Mouse (Mus musculus) T-helper 2 cell (primary cell): ENCODE results near the gene Dctn3.

Experiments
- in situ Hi-C: fragments of 300-600 bp; cut with MboI, MseI; formaldehyde crosslinking; loops from one replicate; pipeline ENCODE4 v1.15.1; 2025; ENCODE audit warnings: high pct_unique_total_duplicates

Dctn3 gene

DNA sequence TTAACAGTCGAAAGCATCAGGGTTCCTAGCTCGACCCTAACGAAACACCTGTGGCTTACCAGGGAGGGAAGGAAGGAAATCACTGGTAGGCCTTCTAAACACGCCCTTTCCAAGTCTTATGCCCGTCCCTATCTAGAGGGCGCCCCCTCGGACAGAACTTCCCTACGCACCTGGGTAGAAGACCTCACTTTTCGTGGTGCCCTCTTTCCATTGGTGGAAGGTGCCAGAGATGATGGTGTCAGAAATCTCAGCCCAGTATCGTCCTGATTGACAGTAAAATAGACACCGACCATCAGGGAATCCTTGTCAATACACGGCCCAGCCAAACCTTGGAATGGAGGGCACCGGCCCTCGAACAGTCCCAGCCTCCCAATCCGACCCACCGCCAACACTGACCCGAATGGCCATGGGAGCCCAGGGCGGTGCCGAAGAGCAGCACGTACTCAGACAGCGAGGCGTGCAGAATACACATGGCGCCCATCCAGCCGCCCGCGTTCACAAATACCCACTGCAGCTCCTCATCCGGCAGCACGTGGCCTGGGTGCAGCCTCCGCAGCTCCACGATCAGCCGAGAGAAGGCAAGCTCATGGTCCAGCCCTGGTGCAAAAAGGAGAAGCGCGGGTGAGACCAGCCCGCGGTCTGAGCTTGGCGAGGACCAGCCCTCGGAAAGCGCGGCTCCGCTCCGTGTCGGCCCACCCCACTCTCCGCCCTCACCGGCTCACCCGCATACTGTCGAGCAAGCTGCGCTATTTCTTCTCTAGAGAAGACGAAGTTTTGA, 17.6 kb upstream of the Dctn3 start:
- in situ Hi-C loops, result loop anchor here (25.0 kb wide), 1 partner anchor 1028 kb away; the partner anchor contains the start of genes Aptx and Dnaja1

DNA sequence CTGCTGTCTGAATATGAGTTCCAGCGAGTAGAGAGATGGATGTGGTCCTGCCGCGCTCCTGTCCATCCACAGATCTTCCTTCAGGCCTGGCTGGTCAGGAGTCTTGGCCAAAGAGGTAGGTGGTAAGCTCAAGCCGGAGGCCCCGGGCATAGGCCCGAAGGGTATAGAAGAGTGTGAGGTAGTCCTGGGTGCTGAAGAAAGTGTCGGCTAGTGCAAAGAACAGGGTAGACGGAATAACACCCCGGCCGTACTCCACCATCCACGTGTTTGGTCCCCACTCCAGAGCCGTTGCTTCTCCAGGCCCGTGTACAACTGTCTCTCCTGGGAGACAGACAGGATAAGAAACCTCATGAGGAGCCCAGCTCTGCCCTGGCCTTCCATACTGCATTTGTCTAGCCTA, 16.3 kb upstream of the Dctn3 start:
- in situ Hi-C loops, result loop anchor here (25.0 kb wide), 1 partner anchor 1027 kb away; the partner anchor contains the start of genes Aptx and Dnaja1

DNA sequence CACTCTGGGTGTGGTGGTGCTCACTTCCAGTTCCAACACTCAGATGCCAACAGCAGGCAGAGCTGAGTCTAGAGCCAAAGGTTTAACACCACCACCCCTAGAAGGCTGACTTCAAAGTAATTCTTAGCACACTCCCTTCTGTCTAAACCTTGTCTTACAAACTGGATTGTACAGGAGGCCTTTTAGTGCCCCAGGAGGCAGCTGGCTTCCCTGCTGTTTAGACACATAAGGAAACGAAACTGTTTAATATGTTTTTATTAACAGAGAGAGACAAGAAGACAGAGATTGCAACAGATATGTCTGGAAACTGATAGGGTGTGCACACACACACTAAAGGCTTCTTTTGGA, 15.3 kb upstream of the Dctn3 start:
- in situ Hi-C loops, result loop anchor here (25.0 kb wide), 1 partner anchor 1026 kb away; the partner anchor contains the start of genes Aptx and Dnaja1

DNA sequence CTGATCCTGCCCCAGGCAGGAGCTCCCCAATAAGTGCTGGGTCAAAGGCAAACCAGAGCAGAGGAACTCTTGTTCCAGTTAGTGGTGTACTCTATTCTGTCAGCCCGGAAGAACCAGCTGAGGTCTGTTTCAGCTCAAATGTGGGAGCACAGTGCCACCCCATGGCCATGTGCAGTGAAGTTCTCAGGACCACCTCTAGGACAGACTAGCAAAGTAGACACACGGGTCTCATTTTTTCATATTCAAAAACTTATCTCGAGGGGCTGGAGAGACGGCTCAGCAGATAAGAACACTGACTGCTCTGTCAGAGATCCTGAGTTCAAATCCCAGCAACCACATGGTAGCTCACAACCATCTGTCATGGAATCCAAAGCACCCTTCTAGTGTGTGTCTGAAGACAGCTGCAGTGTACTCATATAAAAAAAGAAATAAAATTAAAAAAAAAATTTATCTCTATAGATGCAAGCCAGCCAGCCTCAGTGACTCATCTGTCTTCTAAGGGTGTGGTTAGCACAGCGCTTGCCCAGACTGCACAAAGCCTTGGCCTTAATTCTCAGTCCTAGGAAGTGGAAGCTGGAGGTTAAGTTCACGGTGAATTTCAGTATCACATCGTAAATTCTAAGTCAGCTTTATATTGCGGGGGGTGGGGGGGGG, 14.8 kb upstream of the Dctn3 start:
- in situ Hi-C loops, result loop anchor here (25.0 kb wide), 1 partner anchor 1025 kb away; the partner anchor contains the start of genes Aptx and Dnaja1

DNA sequence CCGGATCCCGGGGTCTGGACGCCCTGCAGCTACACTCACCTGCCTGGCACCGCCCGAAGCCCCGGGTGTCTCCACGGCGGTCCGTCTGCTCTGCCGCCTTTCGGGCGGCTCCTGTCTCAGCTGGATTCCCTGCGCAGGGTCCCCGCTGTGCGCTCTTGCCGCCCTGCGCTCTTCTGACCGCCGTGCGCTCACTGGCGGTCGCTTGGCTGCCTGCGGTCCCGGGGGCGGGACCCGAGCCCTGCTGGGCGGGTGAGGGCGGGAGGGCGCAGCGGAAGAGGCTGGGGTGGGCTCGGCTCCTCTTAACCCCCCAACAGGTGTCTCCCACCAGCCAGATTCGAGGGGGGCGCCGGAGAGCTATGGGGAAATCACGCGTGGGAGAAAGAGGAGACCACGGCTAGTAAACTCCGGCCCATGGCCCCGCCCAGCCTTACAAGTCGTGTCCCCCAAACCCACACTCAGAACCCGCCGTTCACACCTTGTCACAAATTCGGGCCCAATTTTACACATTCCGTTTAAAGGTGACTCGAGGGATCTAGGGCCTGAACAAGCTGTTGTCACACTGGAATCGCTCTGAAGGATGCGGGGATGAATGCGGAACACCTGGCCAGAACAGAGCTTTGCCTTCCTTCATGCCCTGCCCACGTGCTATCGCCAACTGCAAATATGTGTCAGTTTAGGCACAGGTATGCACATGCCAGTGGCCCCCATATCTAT, 8.2 kb upstream of the Dctn3 start, which contains the start of gene Arid3c:
Arid3c (minus strand) TSS at position 91 of the 714 bp plus-strand sequence.
- in situ Hi-C loops, result loop anchor here (25.0 kb wide), 1 partner anchor 1019 kb away; the partner anchor contains the start of genes Aptx and Dnaja1

DNA sequence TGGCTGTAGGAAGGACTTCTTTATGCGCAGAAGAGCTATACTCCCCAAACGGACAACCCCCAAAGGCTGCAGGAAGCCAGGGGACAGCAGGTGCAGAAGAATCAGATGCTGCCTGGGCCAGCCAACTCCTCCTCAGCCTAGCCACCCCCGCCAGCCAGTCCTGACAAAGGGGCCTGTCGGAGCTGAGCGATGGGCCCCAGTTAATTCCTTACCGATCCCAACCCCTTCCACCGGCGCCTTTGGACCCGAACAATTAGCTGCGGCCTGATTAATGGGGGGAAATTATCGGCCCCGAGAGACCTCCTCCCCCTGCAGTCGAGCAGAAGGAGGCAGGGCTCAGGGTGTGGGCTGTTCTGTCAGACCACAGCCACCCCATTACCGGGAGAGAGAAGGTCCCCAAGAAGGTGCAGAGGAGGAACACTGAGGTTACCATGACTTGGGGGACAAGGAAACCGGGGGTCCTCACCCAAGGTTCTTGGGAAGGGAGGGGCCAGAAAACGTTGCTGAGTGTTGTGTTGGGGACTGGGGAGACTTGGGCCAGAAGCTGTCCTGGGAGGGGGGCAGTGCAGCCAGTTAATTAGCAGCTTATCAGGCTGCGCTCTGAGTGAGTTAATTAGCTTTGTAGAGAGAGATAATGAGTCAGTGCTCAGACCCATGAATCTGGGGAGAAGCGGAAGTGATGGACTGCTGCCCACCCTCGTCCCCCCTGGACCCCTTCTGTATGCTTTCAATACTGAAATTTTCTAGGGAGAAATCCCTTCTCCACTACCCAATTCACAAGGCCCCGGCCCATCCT, 4.1 kb upstream of the Dctn3 start:
- in situ Hi-C loops, result loop anchor here (5.0 to 25.0 kb wide), 2 partner anchors 1015 to 1320 kb away; partner anchors contain the start of genes Aptx, Dnaja1 and Fam214b

DNA sequence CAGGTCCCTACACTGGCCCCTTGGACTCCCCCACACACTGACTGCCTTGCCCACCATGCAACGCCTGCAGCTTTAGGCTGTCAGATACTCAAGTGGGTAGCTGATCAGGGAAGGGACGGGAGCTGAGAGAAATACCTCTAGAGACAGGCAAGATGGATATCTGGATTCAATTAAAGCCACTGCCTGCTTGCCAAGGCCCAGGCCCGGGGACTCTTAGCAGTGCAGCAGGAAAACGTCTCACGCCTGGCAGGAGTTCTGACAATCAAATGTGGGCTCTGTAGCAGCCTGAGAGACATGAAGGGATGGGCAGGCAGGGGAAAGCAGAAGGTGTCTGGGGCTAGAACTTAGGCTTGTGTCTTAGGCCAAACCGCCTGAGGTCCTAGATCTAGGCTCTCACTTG, 6.1 kb downstream of the Dctn3 start:
- in situ Hi-C loops, result loop anchor here (10.0 kb wide), 2 partner anchors 872 to 1452 kb away; partner anchors contain the start of genes Smim27 and Topors

DNA sequence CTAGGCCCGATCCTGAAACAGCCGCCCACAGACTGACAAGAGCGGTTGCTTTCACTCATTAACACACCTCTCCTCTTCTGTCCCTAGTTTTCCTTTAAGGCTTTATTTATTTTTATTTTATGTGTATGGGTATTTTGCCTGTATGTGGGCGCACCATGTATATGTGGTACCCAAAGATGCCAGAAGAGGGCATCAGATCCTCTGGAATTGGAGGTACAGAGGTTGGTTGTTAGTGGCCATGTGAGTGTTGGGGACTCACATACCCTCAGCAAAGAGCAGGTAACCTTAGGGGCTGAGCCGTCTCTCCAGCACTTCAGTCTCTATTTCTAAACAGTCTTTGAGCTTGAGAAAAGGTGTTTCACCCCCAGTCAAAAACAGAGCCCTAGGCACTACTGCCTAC, 7.4 kb downstream of the Dctn3 start:
- in situ Hi-C loops, result loop anchor here (10.0 kb wide), 2 partner anchors 871 to 1451 kb away; partner anchors contain the start of genes Smim27 and Topors

DNA sequence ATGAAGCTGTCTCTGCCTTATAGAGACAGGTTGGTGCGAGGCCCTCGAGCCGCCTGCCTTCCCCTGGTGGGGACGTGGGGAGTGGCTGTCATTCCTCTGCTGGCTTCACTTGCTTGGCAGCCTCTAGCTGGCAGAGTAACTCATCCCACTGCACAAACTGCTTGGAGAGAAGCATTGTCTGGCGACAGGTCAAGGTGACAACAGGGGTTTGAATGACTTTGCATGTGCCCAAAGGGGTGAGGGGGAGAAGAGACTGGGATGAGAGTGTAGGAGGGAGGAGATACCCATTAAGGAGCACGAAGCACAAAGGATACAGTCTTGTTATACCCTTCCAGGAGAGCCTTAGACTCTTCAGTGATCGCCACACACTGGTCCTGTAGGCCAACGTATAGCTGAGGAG, 7.9 kb downstream of the Dctn3 start:
- in situ Hi-C loops, result loop anchor here (10.0 kb wide), 2 partner anchors 870 to 1450 kb away; partner anchors contain the start of genes Smim27 and Topors

DNA sequence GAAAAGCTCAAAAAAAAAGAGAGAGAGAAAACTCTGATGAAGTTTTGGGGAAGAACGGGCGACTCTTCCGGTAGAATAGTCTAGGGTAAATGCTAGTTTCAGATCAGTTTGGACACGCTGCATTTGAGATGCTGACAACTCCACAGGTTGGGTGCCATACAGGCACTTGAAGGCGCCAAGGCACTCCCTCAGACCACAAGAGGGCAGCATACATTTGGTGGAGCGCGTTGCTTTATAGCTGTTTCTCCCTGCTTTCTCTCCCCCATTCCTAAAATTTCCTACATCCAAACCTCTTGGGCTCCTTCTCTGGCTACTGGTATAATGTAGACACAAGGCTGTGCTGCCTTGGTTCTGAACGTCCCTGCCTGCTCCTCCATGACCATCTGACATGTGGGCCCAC, 8.7 kb downstream of the Dctn3 start:
- in situ Hi-C loops, result loop anchor here (10.0 kb wide), 2 partner anchors 869 to 1449 kb away; partner anchors contain the start of genes Smim27 and Topors

DNA sequence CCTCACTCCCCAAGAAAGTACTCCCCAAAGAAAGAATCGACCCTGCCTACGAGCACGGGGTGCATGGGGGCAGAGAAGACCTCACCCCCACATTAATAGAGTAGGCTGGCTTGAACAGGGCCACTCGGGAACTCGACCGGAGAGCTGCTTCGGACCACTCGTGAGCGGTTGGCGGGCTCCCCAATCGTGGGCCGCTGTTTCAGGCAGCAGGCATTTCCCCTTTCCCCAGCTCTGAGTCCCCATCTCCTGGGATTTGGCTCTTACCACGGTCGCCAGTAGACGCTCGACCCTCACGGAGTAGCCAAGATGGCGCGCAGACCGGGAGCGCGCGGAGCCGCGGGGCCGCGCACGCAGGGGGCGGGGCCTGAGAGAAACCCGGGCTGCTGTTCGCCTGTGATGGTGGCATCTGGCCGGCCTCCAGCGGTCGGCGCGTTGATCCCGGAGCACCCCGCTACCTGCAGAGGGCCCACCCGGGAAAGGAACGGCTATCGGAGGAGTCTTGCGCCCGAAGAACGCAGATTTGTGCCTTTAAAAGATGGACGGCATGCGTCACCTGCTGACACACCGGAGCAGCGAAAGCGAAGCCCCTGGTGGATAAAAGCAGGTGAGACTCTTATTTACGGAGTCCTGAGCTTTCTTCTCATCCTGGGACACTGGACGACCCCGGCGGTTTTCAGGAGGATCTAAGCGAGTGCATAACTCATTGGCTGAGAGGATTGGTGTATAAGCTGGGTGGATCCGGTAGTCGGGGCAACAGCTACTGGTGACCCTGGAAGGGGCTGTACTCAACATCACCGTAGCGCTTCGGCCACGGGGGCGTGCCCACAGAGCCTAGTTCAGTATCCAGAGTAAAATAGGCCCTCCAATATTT, 9.5 kb downstream of the Dctn3 start, which contains the start of gene Rpp25l:
Rpp25l (minus strand) TSS at position 338 of the 871 bp plus-strand sequence.
- in situ Hi-C loops, result loop anchor here (10.0 kb wide), 2 partner anchors 869 to 1449 kb away; partner anchors contain the start of genes Smim27 and Topors

DNA sequence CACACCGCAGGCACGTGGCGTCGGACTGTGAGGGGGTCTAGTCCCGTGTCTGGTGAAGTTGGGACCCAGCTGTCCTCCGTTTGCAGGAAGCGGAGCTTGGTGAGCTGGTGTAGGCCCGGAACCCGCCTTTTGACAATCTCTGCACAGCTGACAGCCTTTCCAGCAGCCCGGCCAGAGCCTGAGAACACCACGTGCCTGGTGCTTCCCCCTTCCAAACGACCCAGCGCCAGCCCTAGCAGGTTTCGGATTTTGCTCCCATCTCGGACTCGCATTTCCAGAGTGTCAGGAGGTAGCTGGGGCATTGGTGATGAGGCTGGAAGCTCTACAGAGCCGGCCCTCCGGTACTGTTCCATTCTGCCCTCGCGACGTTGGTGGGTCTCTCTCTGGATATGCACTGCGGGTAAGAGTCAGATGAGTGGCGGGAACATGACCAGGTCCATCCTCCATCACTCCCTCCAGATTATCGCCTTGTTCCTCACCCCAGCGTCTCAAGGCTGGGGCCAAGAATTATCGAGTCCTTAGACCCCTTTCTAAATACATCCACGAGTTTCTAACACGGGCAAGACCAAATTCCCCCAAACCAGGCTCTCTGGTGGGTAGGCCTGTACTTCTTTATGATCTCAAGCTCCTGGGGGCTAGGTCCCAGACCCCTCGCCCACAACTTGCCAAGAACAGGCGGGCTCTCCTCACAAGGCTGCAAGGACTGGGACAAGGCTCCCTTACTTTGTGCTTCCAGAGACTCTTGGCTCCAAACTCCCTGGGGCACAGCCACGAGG, 10.4 kb downstream of the Dctn3 start:
- in situ Hi-C loops, result loop anchor here (10.0 kb wide), 2 partner anchors 868 to 1448 kb away; partner anchors contain the start of genes Smim27 and Topors

DNA sequence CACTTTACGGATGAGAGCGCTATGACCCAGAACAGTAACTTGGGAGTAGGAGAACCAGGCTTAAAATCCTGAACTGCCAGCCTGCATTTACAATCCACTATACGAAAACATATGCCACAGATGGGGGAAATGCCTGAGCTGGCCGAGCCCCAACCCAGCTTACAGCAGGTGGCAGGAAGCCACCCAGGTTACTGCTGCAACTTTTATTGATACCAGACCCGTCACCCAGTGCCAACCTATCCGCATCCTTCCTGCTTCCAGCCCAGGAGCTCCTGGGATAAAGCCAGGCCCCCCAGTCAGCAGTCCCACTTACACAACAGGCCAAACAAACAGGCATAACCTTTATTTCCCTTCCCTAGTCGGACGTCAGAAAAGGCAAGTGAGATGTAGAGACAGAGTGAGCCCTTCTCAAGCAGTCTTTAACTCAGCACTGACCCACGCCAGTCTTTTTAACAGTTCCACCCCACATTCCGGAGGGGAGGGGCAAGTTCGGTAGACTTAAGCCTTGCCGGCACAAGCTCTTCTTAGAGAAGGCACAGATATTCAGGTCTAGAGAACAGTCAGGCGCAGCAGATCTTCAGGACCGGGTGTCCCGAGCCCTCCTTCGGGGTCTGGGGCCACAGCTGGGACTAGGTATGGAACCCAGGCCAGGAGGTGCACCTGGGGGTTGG, 11.1 kb downstream of the Dctn3 start:
- in situ Hi-C loops, result loop anchor here (10.0 kb wide), 2 partner anchors 867 to 1447 kb away; partner anchors contain the start of genes Smim27 and Topors

DNA sequence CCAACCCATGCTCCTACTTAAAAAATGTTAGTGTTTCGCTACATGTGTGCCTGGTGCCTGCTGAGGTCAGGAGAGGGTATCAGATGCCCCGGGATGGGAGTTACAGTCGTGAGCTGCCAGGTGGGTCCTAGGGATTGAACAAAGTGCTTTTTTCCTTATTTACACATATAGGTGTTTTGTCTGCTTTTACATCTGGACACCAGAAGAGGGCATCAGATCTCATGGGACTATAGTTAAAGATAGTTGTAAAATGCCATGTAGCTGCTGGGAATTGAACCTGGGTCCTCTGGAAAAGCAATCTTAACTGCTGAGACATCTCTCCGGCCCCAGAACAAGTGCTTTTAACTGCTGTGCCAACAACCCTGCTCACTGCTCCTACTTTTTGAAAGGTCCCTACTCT, 12.7 kb downstream of the Dctn3 start:
- in situ Hi-C loops, result loop anchor here (10.0 kb wide), 2 partner anchors 865 to 1445 kb away; partner anchors contain the start of genes Smim27 and Topors

DNA sequence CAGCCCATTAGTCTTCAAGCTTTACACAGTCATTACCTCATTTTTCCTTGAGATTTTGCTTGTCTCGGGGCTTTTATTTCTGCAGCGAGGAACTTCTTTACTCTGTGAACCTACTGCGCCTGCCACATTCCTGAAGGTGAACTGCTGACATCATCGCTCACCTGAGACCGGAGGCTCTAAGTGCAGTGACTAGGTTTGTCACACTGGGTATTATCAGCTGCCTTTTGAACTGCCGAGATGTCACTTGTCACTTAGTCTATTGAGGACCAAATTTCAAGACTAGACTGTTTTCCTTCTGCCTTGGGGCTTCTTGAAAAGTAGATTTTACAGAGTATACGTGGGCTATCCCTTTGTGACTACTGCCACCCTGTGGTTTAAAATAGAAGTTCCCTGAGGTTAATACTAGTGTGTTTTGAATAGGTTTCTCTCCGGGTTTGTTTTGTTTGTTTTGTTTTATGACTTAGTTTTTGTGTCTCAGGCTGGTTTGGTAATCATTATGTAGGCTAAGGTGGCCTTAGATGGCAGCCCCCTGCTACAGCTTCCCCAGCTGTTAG, 14.7 kb downstream of the Dctn3 start:
- in situ Hi-C loops, result loop anchor here (5.0 kb wide), 1 partner anchor 151 kb away; no protein-coding TSS in a partner anchor

DNA sequence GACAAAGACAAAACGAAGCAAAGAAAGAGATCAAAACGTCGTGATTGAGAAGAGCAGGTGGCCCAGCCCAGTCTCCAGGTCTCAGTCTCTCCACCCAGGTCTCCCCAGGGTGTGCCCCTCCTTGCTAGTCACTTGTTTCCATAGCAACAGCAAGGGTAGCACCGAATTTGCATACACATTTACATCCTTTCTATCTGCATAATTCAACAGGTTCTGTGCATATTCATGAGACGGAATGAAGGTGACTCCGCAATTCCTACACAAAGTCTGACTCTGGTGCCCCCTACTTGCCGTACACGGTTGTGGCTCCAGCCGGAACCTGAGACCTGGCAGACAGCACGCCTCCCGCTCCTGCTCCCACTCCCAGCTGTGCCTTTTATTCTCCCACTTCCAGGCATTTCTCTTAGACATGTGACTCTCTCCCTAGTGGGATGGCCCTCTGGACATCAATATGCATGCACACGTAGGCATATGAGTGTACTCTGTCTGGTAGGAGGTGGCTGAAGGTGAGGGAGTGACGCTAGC, 15.9 kb downstream of the Dctn3 start:
- in situ Hi-C loops, result loop anchor here (5.0 kb wide), 1 partner anchor 150 kb away; no protein-coding TSS in a partner anchor
